1 mouse cellular context compared by ENCODE assay signal in genomic region chr7:144914948-144915750, GRCm38 (mm10).
TF ChIP-seq lines count a peak whose summit lies in the region.

Gene LTO1, plus strand, starts transcription at chr7:144915100.

TF ChIP-seq in CH12.LX, 34 proteins besides CTCF, POLR2A, EP300 and RAD21 (continued from another document):
- TF ChIP-seq NELFE (IDR thresholded peaks at IDR 0.05; ENCODE audit: low read depth, low read length) (peak; percentile 54; the same call in 1 of the 2 replicates), TBP (conservative IDR thresholded peaks at IDR 0.05; ENCODE audit: low read depth, low read length) (peak; percentile 61; the same call in 1 of the 2 replicates), USF1 (IDR thresholded peaks at IDR 0.05; ENCODE audit: low read depth, low read length) (no peak), CHD2 (IDR thresholded peaks at IDR 0.05; ENCODE audit: low read length) (no peak), CHD1 (IDR thresholded peaks at IDR 0.05; ENCODE audit: low read depth, low read length) (no peak), E2F4 (IDR thresholded peaks at IDR 0.05; ENCODE audit: insufficient replicate concordance, low read depth, low read length) (no peak), MEF2A (IDR thresholded peaks at IDR 0.05; ENCODE audit: borderline replicate concordance, low read depth, low read length) (peak; percentile 28; the same call in 1 of the 2 replicates), MYC (IDR thresholded peaks at IDR 0.05; ENCODE audit: low read depth, low read length) (no peak)
